Mouse (Mus musculus): ENCODE results near the gene Hnrnpk.
A peak's percentile ranks its signal among the peaks of the same experiment; 100 is the strongest.

GRCm38 (mm10) chr13:58358629-58359303 lies 44.4 kb downstream of the Hnrnpk start, which contains the start of gene Kif27:
- TF ChIP-seq CTCF (IDR thresholded peaks at IDR 0.05; ENCODE audit: low read depth) (peak; percentile 13; the same call in 1 of the 2 replicates), EP300 (optimal IDR thresholded peaks at IDR 0.05) (no peak)

Data from stomach, postnatal 0 days (tissue).